ENCODE assay signal across 9 mouse cellular contexts in the genomic region with DNA sequence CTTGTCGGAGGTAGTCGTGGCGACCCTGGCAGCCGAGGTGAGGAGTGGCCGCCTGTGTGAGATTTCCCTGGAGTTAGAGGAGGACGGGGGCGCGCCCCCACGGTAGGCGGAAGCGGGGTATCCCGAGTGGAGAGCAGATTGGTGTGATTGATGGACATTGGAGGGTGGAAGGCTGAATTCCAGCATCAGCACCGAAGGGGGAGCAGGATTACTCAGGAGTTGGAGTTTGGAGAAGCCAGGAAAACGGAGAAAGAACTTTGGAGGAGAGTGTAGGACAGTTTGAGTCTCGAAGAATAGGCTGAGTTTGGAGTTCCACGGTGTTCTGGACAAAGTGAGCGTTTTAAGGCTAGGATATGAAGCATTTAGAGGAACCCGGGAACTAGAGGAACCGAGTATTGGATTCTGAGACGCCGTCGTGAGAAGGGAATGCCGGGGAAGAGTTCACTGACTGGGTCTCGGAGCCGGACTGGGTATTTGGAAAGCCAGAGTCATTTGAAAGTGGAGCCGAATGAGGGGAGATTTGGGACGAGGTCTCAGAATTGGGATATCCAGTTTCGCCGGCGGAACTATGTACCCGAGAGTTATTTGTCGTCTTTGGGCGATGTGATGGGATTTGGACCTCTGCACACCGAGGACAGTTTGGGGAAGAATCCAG. TPM values are rescaled to one million over a fixed set of nuclear protein-coding genes. Genes with fewer than 3 reads are reported as not detected.
DNase-seq lines count a peak whose midpoint lies in the region; ATAC-seq and TF ChIP-seq lines count a peak whose summit lies in the region.
"Had no signal": no experiment of that assay in that cellular context is flagged by ENCODE, and none has a peak within 500 bp of the region (broad histone marks: within the 10 kb centered on the region; RNA-seq: fewer than 3 reads in every experiment).

No protein-coding gene starts in this region.

- peak overlapping the region; percentile 96 for H3K27ac ChIP-seq in gastrocnemius, adult 2 months
- H3K27ac ChIP-seq in limb, embryonic 15.5 days: peak overlapping the region; percentile 97

- ATAC-seq in erythroblast, adult 5-6 weeks (replicated peaks; ENCODE audit: low FRiP score, poor library complexity, severe bottlenecking): 0 out of 2 replicates have a peak, but pooled peaks have one; percentile 1
- no peak for ATAC-seq in limb, embryonic 15.5 days (ENCODE audit: insufficient number of reproducible peaks, low FRiP score, low TSS enrichment, low read depth)

- no peaks in the 10 kb centered on the region for H3K27me3 ChIP-seq in limb, embryonic 15.5 days

- intact Hi-C loops in gastrocnemius, adult 2 months (cut with DNase I): no loop called here

- H3K4me2 ChIP-seq in limb, embryonic 15.5 days: peak overlapping the region; percentile 59

- peaks cover 26% of the 10 kb centered on the region for H3K36me3 ChIP-seq in limb, embryonic 15.5 days

- no peak for DNase-seq in gastrocnemius, adult 2 months
- no peak for DNase-seq in gastrocnemius, postnatal 4 days (ENCODE audit: low spot score in 2 of 2)
- DNase-seq in 3T3-L1 (ENCODE audit: low read depth, low spot score): peak; percentile 65
- DNase-seq in retina, postnatal 1 day: no peak
- DNase-seq in spleen, postnatal 4 days (ENCODE audit: low spot score in 2 of 2): no peak
- no peak for DNase-seq in yolk sac, embryonic 10.5 days (ENCODE audit: low spot score)

- under 1% methylated on average over 34 of the region's 34 CpGs for WGBS in limb, embryonic 15.5 days

- H3K4me1 ChIP-seq in limb, embryonic 15.5 days: peaks cover 12% of the 10 kb centered on the region

- peak overlapping the region; percentile 79 for H3K4me3 ChIP-seq in gastrocnemius, adult 2 months
- H3K4me3 ChIP-seq in limb, embryonic 15.5 days: peak overlapping the region; percentile 65

- peak overlapping the region; percentile 72 for H3K9ac ChIP-seq in limb, embryonic 15.5 days

- no peaks in the 10 kb centered on the region for H3K9me3 ChIP-seq in limb, embryonic 15.5 days

- TF ChIP-seq CTCF in gastrocnemius, adult 2 months (IDR thresholded peaks at IDR 0.05): no peak

RNA-seq across cellular contexts. Expression of a gene that starts 0.4 kb away (rescaled TPM):
- 1 to 10 TPM; 3.3 to 7.1 TPM for total RNA-seq in gastrocnemius, adult 2 months (2021)
- total RNA-seq in gastrocnemius, postnatal 4 days (2021): 10 to 100 TPM; 13.0 to 13.6 TPM
- 31.8 and 57.3 TPM in 2 replicates for total RNA-seq in erythroblast, adult 5-6 weeks (2015; ENCODE audit: low replicate concordance)
- 56.2 and 61.8 TPM in 2 replicates for total RNA-seq in erythroblast, adult 5-6 weeks (2017; ENCODE audit: low replicate concordance)
- 38.2 and 38.3 TPM in 2 replicates for polyA plus RNA-seq in limb, embryonic 15.5 days (2015; fragmentation: Nextera tagmentation; extraction: Ambion mirVana)

RNA-seq across cellular contexts. Expression of a gene that starts 12.7 kb away (rescaled TPM):
- total RNA-seq in gastrocnemius, adult 2 months (2021): 1 to 10 TPM; 5.5 to 9.1 TPM
- 10 to 100 TPM; 15.6 to 16.2 TPM for total RNA-seq in gastrocnemius, postnatal 4 days (2021)
- total RNA-seq in erythroblast, adult 5-6 weeks (2015; ENCODE audit: low replicate concordance): 26.5 and 34.1 TPM in 2 replicates
- total RNA-seq in erythroblast, adult 5-6 weeks (2017; ENCODE audit: low replicate concordance): 26.2 and 30.5 TPM in 2 replicates
- polyA plus RNA-seq in limb, embryonic 15.5 days (2015; fragmentation: Nextera tagmentation; extraction: Ambion mirVana): 44.6 and 47.0 TPM in 2 replicates

RNA-seq across cellular contexts. Expression of a gene that starts 25.2 kb away (rescaled TPM):
- 1 to 10 TPM; 3.1 to 4.1 TPM for total RNA-seq in gastrocnemius, adult 2 months (2021)
- total RNA-seq in gastrocnemius, postnatal 4 days (2021): 10 to 100 TPM; 36.6 to 38.2 TPM
- total RNA-seq in erythroblast, adult 5-6 weeks (2015; ENCODE audit: low replicate concordance): not detected in 2 replicates
- 0.28 and 0.43 TPM in 2 replicates for total RNA-seq in erythroblast, adult 5-6 weeks (2017; ENCODE audit: low replicate concordance)
- 5.2 and 6.5 TPM in 2 replicates for polyA plus RNA-seq in limb, embryonic 15.5 days (2015; fragmentation: Nextera tagmentation; extraction: Ambion mirVana)

RNA-seq across cellular contexts. Expression of a gene that starts 26.2 kb away (rescaled TPM):
- total RNA-seq in gastrocnemius, adult 2 months (2021): 10 to 100 TPM in 1 of 2 experiments, 1 to 10 TPM in 1; 8.9 to 15.8 TPM
- 10 to 100 TPM; 29.0 to 36.5 TPM for total RNA-seq in gastrocnemius, postnatal 4 days (2021)
- 379 and 403 TPM in 2 replicates for total RNA-seq in erythroblast, adult 5-6 weeks (2015; ENCODE audit: low replicate concordance)
- 431 and 604 TPM in 2 replicates for total RNA-seq in erythroblast, adult 5-6 weeks (2017; ENCODE audit: low replicate concordance)
- 57.5 and 59.8 TPM in 2 replicates for polyA plus RNA-seq in limb, embryonic 15.5 days (2015; fragmentation: Nextera tagmentation; extraction: Ambion mirVana)

RNA-seq across cellular contexts. Expression of a gene that starts 26.5 kb away (rescaled TPM):
- total RNA-seq in gastrocnemius, adult 2 months (2021): under 1 TPM in 1 of 2 experiments, not detected in 1; 0.03 TPM
- under 1 TPM; 0.21 to 0.34 TPM for total RNA-seq in gastrocnemius, postnatal 4 days (2021)
- total RNA-seq in erythroblast, adult 5-6 weeks (2015; ENCODE audit: low replicate concordance): 0.42 TPM in 1 of 2 replicates, not detected in the other
- 0.17 and 0.28 TPM in 2 replicates for total RNA-seq in erythroblast, adult 5-6 weeks (2017; ENCODE audit: low replicate concordance)
- 0.14 and 0.23 TPM in 2 replicates for polyA plus RNA-seq in limb, embryonic 15.5 days (2015; fragmentation: Nextera tagmentation; extraction: Ambion mirVana)
- total RNA-seq: gastrocnemius, adult 18-20 months had no signal

Comparison
In these comparisons a context has a peak if more than half of its experiments do, and no peak if none do; other contexts are left out.
1. RNA of a gene that starts 25.2 kb away (total RNA-seq): 36.6 to 38.2 TPM in gastrocnemius, postnatal 4 days; 3.1 to 4.1 TPM in gastrocnemius, adult 2 months and 0.28 to 0.43 TPM in erythroblast, adult 5-6 weeks; every median in the first group is over 4 times any median in the second.